Mouse (Mus musculus): ENCODE results near the gene Mgst1.
A peak's percentile ranks its signal among the peaks of the same experiment; 100 is the strongest.

DNA sequence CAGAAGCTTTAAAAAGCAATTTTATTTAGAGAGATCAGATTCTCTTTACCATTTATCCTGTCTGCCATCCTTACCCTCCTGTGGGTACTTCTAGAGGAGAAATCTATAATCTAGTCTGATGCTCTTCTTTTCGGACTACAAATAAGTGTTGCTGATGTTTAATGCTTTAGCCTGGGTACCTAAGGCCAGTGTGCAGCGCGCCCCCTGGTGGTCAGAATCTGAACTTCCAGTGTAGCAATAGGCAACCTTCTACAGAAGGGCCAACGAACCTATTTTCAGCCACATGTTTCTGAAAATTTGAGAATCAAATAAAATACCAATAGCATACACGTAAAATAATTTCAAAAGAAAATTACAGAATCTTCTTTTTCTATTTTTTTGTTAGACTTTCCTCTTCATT, 13.0 kb downstream of the Mgst1 start:
- TF ChIP-seq CTCF (conservative IDR thresholded peaks at IDR 0.05 in 1 of 2, IDR thresholded peaks at IDR 0.05 in 1 of 2; ENCODE audit: low read depth in 2 of 2, low read length in 2 of 2) (peak in 1 of 2 experiments; percentile 41; a peak in 2 of 4 replicates), POLR2AphosphoS2 (IDR thresholded peaks at IDR 0.05; ENCODE audit: low read depth, low read length) (no peak), JUND (conservative IDR thresholded peaks at IDR 0.05; ENCODE audit: low read depth, low read length) (no peak), NRF1 (IDR thresholded peaks at IDR 0.05; ENCODE audit: low read depth, low read length) (no peak), GABPA (IDR thresholded peaks at IDR 0.05; ENCODE audit: insufficient replicate concordance, low read depth, low read length) (no peak)
